Mouse (Mus musculus): ENCODE measurements around the gene Inhbe. TPM values are rescaled to one million over a fixed set of nuclear protein-coding genes. Genes with fewer than 3 reads are reported as not detected.

Inhbe gene
- polyA plus RNA-seq, 1 experiment, result not detected

- no peak overlapping the region for H3K4me3 ChIP-seq (ENCODE audit: insufficient read depth, low read length)
Observed at GRCm38 (mm10) chr10:127326828-127327227, 27.4 kb downstream of the Inhbe start.

DNA sequence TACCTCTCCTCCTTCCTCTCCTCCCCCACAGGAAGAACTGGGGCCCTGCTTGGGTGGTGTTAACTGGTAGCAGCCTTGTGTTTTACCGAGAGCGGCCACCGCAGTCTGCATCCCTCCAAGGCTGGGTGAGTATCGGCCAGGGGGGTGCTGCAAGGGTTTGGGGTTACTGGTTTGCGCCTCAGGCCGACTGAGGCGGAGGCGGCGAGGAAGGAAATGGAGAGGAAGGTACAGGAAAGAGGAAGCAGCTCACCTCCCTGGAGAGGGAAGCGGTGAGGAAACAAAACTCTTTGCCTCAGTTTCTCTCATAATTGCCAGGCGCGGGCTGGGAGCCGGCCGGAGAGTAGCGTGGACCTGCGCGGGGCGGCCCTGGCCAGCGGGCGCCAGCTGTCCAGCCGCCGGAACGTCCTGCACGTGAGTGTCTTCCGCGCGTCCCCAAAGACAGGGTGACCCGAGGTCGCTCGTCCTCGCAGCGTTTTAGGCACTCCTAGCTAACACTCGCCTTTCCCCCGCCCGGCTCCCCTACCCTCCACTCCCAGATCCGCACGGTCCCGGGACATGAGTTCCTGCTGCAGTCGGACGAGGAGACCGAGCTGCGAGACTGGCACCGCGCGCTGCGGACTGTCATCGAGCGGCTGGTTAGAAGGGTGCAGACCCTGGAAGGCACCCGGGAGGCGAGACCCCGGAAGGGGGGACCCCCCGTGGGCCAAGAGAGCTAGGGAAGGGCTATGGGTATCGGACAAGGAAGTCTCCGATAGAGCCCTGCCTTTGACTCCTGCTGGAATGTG lies 28.0 kb downstream of the Inhbe start:
- H3K27ac ChIP-seq (ENCODE audit: insufficient read depth, low read depth, low read length), result no peak overlapping the region
- no peak for TF ChIP-seq CTCF (IDR thresholded peaks at IDR 0.05; ENCODE audit: low read depth, low read length)
- TF ChIP-seq POLR2A (IDR thresholded peaks at IDR 0.05; ENCODE audit: borderline replicate concordance, low read depth, low read length), result no peak
- no peak overlapping the region for H3K4me3 ChIP-seq (ENCODE audit: insufficient read depth, low read length)
- peaks cover 29% of the 10 kb centered on the region for H3K4me1 ChIP-seq (ENCODE audit: control insufficient read depth, insufficient read depth, low read length)

More at GRCm38 (mm10) chr10:127326828-127327227, 27.4 kb downstream of the Inhbe start:
- TF ChIP-seq POLR2A (IDR thresholded peaks at IDR 0.05; ENCODE audit: borderline replicate concordance, low read depth, low read length) (no peak), CTCF (IDR thresholded peaks at IDR 0.05; ENCODE audit: low read depth, low read length) (no peak)
- no peak overlapping the region for H3K27ac ChIP-seq (ENCODE audit: insufficient read depth, low read depth, low read length)
- H3K4me1 ChIP-seq (ENCODE audit: control insufficient read depth, insufficient read depth, low read length), result peaks cover 26% of the 10 kb centered on the region

GRCm38 (mm10) chr10:127325454-127326016 lies 28.7 kb downstream of the Inhbe start:
- no peak overlapping the region for H3K4me3 ChIP-seq (ENCODE audit: insufficient read depth, low read length)

DNA sequence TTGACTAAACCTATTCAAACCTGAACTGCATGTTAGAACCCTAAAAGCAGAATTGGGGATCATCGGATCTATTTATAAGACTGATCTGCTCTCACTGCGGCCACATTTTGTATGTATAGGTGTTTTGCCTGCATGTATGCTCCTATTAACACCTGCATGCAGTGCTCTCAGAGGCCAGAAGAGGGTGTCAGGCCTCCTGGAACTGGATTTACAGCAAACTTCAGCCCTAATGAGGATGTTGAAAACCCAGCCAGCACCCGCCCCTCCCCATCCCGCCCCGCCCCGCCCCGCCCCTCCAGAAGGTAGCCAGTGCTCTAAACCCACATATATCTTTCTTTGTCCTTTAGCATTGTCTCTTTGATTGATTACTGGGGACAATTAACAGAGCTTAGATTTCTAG lies 29.7 kb downstream of the Inhbe start:
- no peak overlapping the region for H3K27ac ChIP-seq (ENCODE audit: insufficient read depth, low read depth, low read length)
- no peak for TF ChIP-seq POLR2A (IDR thresholded peaks at IDR 0.05; ENCODE audit: borderline replicate concordance, low read depth, low read length)
- TF ChIP-seq CTCF (IDR thresholded peaks at IDR 0.05; ENCODE audit: low read depth, low read length), result no peak
- H3K4me1 ChIP-seq (ENCODE audit: control insufficient read depth, insufficient read depth, low read length), result peaks cover 33% of the 10 kb centered on the region
- peak overlapping the region; percentile 71 for H3K4me3 ChIP-seq (ENCODE audit: insufficient read depth, low read length)

More at GRCm38 (mm10) chr10:127325454-127326016, 28.7 kb downstream of the Inhbe start:
- peaks cover 29% of the 10 kb centered on the region for H3K4me1 ChIP-seq (ENCODE audit: control insufficient read depth, insufficient read depth, low read length)
- no peak overlapping the region for H3K27ac ChIP-seq (ENCODE audit: insufficient read depth, low read depth, low read length)
- no peak for TF ChIP-seq POLR2A (IDR thresholded peaks at IDR 0.05; ENCODE audit: borderline replicate concordance, low read depth, low read length)

GRCm38 (mm10) chr10:127323131-127323855 lies 30.9 kb downstream of the Inhbe start:
- peak overlapping the region; percentile 96 for H3K27ac ChIP-seq (ENCODE audit: insufficient read depth, low read depth, low read length)
- H3K4me1 ChIP-seq (ENCODE audit: control insufficient read depth, insufficient read depth, low read length), result peaks cover 36% of the 10 kb centered on the region
- peak overlapping the region; percentile 71 for H3K4me3 ChIP-seq (ENCODE audit: insufficient read depth, low read length)
- TF ChIP-seq POLR2A (IDR thresholded peaks at IDR 0.05; ENCODE audit: borderline replicate concordance, low read depth, low read length), result no peak
- no peak for TF ChIP-seq CTCF (IDR thresholded peaks at IDR 0.05; ENCODE audit: low read depth, low read length)

- H3K4me3 ChIP-seq (ENCODE audit: insufficient read depth, low read length), result peak overlapping the region; percentile 59
- TF ChIP-seq POLR2A (IDR thresholded peaks at IDR 0.05; ENCODE audit: borderline replicate concordance, low read depth, low read length), result no peak
- TF ChIP-seq CTCF (IDR thresholded peaks at IDR 0.05; ENCODE audit: low read depth, low read length), result no peak; the same call in 1 of the 2 replicates
- peaks cover 41% of the 10 kb centered on the region for H3K4me1 ChIP-seq (ENCODE audit: control insufficient read depth, insufficient read depth, low read length)
- H3K27ac ChIP-seq (ENCODE audit: insufficient read depth, low read depth, low read length), result peak overlapping the region; percentile 96
Observed at GRCm38 (mm10) chr10:127322669-127323068, 31.5 kb downstream of the Inhbe start.

- H3K4me3 ChIP-seq (ENCODE audit: insufficient read depth, low read length), result no peak overlapping the region
- no peak overlapping the region for H3K27ac ChIP-seq (ENCODE audit: insufficient read depth, low read depth, low read length)
- H3K4me1 ChIP-seq (ENCODE audit: control insufficient read depth, insufficient read depth, low read length), result peaks cover 45% of the 10 kb centered on the region
- TF ChIP-seq CTCF (IDR thresholded peaks at IDR 0.05; ENCODE audit: low read depth, low read length) (no peak), POLR2A (IDR thresholded peaks at IDR 0.05; ENCODE audit: borderline replicate concordance, low read depth, low read length) (no peak)
Observed at GRCm38 (mm10) chr10:127322178-127322577, 32.0 kb downstream of the Inhbe start.

GRCm38 (mm10) chr10:127321621-127322020 lies 32.6 kb downstream of the Inhbe start, which contains the start of gene Arhgap9:
Arhgap9 (plus strand) TSS chr10:127321964.
- TF ChIP-seq POLR2A (IDR thresholded peaks at IDR 0.05; ENCODE audit: borderline replicate concordance, low read depth, low read length) (no peak), CTCF (IDR thresholded peaks at IDR 0.05; ENCODE audit: low read depth, low read length) (no peak)
- H3K4me1 ChIP-seq (ENCODE audit: control insufficient read depth, insufficient read depth, low read length), result peaks cover 45% of the 10 kb centered on the region

GRCm38 (mm10) chr10:127319969-127320368 lies 34.2 kb downstream of the Inhbe start:
- H3K4me3 ChIP-seq (ENCODE audit: insufficient read depth, low read length), result no peak overlapping the region
- H3K4me1 ChIP-seq (ENCODE audit: control insufficient read depth, insufficient read depth, low read length), result peaks cover 38% of the 10 kb centered on the region
- H3K27ac ChIP-seq (ENCODE audit: insufficient read depth, low read depth, low read length), result no peak overlapping the region
- no peak for TF ChIP-seq POLR2A (IDR thresholded peaks at IDR 0.05; ENCODE audit: borderline replicate concordance, low read depth, low read length)
- TF ChIP-seq CTCF (IDR thresholded peaks at IDR 0.05; ENCODE audit: low read depth, low read length), result no peak

More at GRCm38 (mm10) chr10:127321621-127322020, 32.6 kb downstream of the Inhbe start, which contains the start of gene Arhgap9:
- H3K4me3 ChIP-seq (ENCODE audit: insufficient read depth, low read length), result peak within 1 kb of the TSS; percentile 59
- H3K27ac ChIP-seq (ENCODE audit: insufficient read depth, low read depth, low read length), result peak within 1 kb of the TSS; percentile 96

Measured in bone marrow macrophage, adult 2 months (primary cell).